Mouse (Mus musculus) small intestine, adult 2 months (tissue): ENCODE measurements at regions not wholly inside any gene's neighbourhood (a gene's known extent, or its start where the extent isn't known, plus 50 kb on each side); places are given as distances from the start of the nearest gene placed in this dataset.

Experiments
- CTCF ChIP-seq: fragments of 200-500 bp; IDR thresholded peaks from 2 replicates; pipeline ENCODE4 v1.5.1; 2012; ENCODE audit warnings: low read depth, mild to moderate bottlenecking, control low read depth, inconsistent platforms, low read length, moderate library complexity, mixed read lengths; ENCODE audit not compliant: insufficient replicate concordance, insufficient read length; ENCODE audit errors: extremely low read depth
- POLR2A ChIP-seq: fragments of 200-500 bp; IDR thresholded peaks from 2 replicates; pipeline ENCODE4 v1.6.1; 2012; ENCODE audit warnings: low read depth, mild to moderate bottlenecking, control low read depth, inconsistent platforms, low read length, moderate library complexity

DNA sequence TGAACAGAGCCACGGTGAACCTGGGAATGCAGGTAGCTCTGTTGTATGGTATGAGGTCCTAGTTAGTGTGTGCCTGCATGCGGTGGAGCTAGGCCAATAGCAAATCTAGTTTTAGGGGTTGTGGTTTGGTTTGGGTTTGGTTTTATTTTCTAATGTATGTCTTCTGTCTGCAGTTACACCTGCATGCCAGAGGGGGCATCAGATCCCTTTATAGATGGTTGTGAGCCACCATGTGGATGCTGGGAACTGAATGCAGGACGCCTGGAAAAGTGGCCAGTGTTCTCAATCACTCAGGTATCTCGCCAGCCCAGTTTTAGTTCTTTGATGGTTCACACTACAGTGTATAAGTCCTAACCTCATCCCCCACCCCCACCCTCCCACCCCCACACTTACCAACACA, 194.6 kb upstream of the Msx2 start:
- no peak for TF ChIP-seq POLR2A
- no peak for TF ChIP-seq CTCF
